In the genomic region with DNA sequence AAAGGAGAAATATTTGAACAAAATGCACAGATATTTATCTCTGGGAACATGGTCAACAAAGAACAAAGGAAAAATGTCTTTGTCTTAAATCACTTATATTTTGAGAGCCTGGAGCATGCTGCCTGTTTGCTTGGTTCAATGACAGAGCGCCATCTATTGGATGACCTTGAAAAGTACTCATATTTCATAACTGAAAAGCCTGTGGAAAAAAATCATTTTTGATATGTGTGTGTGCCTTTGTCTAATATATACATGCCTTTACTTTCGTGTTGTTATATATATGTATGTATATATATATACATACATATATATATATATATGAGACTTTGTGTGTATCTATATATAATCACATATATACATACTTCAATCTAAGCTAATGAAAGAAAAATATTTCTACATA, we compare ENCODE assay signal across 8 mouse cellular contexts.
DNase-seq lines count a peak whose midpoint lies in the region; ATAC-seq and TF ChIP-seq lines count a peak whose summit lies in the region.

No protein-coding gene starts in this region.

- no peaks in the 10 kb centered on the region for H3K36me3 ChIP-seq in liver, embryonic 14.5 days (replicated peaks; ENCODE audit: control insufficient read depth, insufficient read depth, low read depth)
- H3K36me3 ChIP-seq in liver, embryonic 12.5 days: no peaks in the 10 kb centered on the region
- no peaks in the 10 kb centered on the region for H3K36me3 ChIP-seq in forebrain, embryonic 13.5 days (ENCODE audit: poor library complexity, severe bottlenecking)

- no peak for TF ChIP-seq EP300 in liver, embryonic 14.5 days (IDR thresholded peaks at IDR 0.05; ENCODE audit: low read depth)

- H3K4me2 ChIP-seq in liver, embryonic 14.5 days (ENCODE audit: low read depth): no peak overlapping the region
- H3K4me2 ChIP-seq in liver, embryonic 12.5 days: no peak overlapping the region
- no peak overlapping the region for H3K4me2 ChIP-seq in forebrain, embryonic 13.5 days

- no peak overlapping the region for H3K9ac ChIP-seq in liver, embryonic 14.5 days (replicated peaks)
- H3K9ac ChIP-seq in liver, embryonic 12.5 days: no peak overlapping the region
- H3K9ac ChIP-seq in forebrain, embryonic 13.5 days: no peak overlapping the region

- 6% methylated on average over 2 of the region's 2 CpGs for WGBS in liver, embryonic 14.5 days (ENCODE audit: insufficient replicate concordance)
- 7% methylated on average over 2 of the region's 2 CpGs for WGBS in liver, embryonic 12.5 days (ENCODE audit: insufficient replicate concordance)
- 7% methylated on average over 2 of the region's 2 CpGs for WGBS in forebrain, embryonic 13.5 days

- no peak overlapping the region for H3K27ac ChIP-seq in liver, embryonic 14.5 days
- H3K27ac ChIP-seq in liver, embryonic 12.5 days: no peak overlapping the region
- H3K27ac ChIP-seq in forebrain, embryonic 13.5 days: no peak overlapping the region

- peak; percentile 14; the same call in 1 of the 2 replicates for TF ChIP-seq CTCF in liver, embryonic 14.5 days (IDR thresholded peaks at IDR 0.05; ENCODE audit: low read depth)

- no peaks in the 10 kb centered on the region for H3K4me1 ChIP-seq in liver, embryonic 14.5 days (replicated peaks; ENCODE audit: control insufficient read depth in 2 of 2, insufficient read depth in 2 of 2, low read length in 1 of 2)
- H3K4me1 ChIP-seq in liver, embryonic 12.5 days: no peaks in the 10 kb centered on the region
- H3K4me1 ChIP-seq in forebrain, embryonic 13.5 days: no peaks in the 10 kb centered on the region

- H3K4me3 ChIP-seq in liver, embryonic 14.5 days (ENCODE audit: insufficient read depth in 1 of 2, low read depth in 2 of 2, low read length in 2 of 2): no peak overlapping the region
- no peak overlapping the region for H3K4me3 ChIP-seq in liver, embryonic 12.5 days
- H3K4me3 ChIP-seq in forebrain, embryonic 13.5 days: no peak overlapping the region

- peak; percentile 2 for DNase-seq in cerebellum, adult 9-10 months
- DNase-seq in cerebellum, adult 11 months: no peak
- no peak for DNase-seq in liver, embryonic 14.5 days (ENCODE audit: low read depth in 3 of 3, low spot score in 3 of 3)
- peak; percentile 67 for DNase-seq in mesoderm, embryonic 11.5 days (ENCODE audit: low read depth, low spot score)
- no peak for DNase-seq in thymus, postnatal 36 days

- H3K27me3 ChIP-seq in liver, embryonic 14.5 days (ENCODE audit: control insufficient read depth, insufficient read depth, low read length): no peaks in the 10 kb centered on the region
- H3K27me3 ChIP-seq in liver, embryonic 12.5 days (replicated peaks): no peaks in the 10 kb centered on the region
- no peaks in the 10 kb centered on the region for H3K27me3 ChIP-seq in forebrain, embryonic 13.5 days

- ATAC-seq in liver, embryonic 14.5 days (ENCODE audit: insufficient read depth): no peak
- ATAC-seq in liver, embryonic 12.5 days: no peak
- ATAC-seq in forebrain, embryonic 13.5 days: peak; percentile 80
- no peak for ATAC-seq in megakaryocyte-erythroid progenitor cell, adult 5-6 weeks (replicated peaks; ENCODE audit: low FRiP score, low TSS enrichment, poor library complexity, severe bottlenecking)

- H3K9me3 ChIP-seq in liver, embryonic 14.5 days (ENCODE audit: control insufficient read depth, low read length): no peaks in the 10 kb centered on the region
- no peaks in the 10 kb centered on the region for H3K9me3 ChIP-seq in liver, embryonic 12.5 days (replicated peaks)
- H3K9me3 ChIP-seq in forebrain, embryonic 13.5 days (replicated peaks): no peaks in the 10 kb centered on the region

Comparison
In these comparisons a context has a peak if more than half of its experiments do, and no peak if none do; other contexts are left out.
1. DNase-seq: peak in cerebellum, adult 9-10 months (single experiment) and mesoderm, embryonic 11.5 days (single experiment); none in cerebellum, adult 11 months (single experiment), liver, embryonic 14.5 days (0 of 3) and thymus, postnatal 36 days (0 of 2).